Mouse (Mus musculus) left cerebral cortex, postnatal 4 days (tissue): Measurements from ENCODE around the gene Mllt3. TPM values are rescaled to one million over a fixed set of nuclear protein-coding genes. Genes with fewer than 3 reads are reported as not detected.

Experiments
- DNase-seq: peaks from one replicate; pipeline ENCODE4 v3.0.0-alpha.2; 2022
- intact Hi-C: fragments of 180-260 bp; cut with DNase I; formaldehyde crosslinking; loops from one replicate; pipeline ENCODE4 v1.15.1; 2025
- total RNA-seq, 2 experiments: library from RNA; stranded (reverse); gene quantifications; 2 replicates each; pipeline ENCODE4 v1.2.3; 2021

Mllt3 gene
- total RNA-seq, 2 experiments from 2014 or later, result 67.9 to 74.0 TPM

DNA sequence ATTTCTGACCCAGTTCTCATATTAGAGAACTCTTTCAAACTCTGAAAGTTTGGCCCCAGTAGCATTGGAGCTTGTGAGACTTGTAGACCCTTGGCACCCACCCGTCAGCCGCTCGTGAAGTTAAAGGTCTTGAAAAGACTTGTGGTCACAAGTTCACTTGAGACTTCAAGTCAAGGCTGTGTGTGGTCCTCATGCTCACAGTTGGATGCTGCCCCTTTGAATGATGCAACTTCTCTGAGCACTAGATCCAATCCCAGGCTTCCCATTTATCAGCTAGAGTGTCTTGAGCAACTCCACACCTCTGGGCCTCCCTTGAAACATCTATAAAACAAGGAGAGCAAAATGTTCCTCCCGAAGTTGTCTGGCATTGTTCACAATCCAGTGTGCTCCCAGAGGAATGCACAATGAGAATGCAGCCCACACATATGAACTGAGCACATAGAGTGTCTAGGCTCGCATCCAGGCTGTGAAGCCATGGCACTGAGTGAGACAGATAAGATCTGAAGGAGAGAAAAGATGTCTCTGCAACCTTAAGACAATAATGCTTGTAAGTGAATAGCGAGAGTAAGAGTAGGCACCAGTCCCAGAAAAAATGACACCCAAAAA is 295.9 kb downstream of the Mllt3 start:
- DNase-seq, result no peak
- intact Hi-C loops, result no loop called here

DNA sequence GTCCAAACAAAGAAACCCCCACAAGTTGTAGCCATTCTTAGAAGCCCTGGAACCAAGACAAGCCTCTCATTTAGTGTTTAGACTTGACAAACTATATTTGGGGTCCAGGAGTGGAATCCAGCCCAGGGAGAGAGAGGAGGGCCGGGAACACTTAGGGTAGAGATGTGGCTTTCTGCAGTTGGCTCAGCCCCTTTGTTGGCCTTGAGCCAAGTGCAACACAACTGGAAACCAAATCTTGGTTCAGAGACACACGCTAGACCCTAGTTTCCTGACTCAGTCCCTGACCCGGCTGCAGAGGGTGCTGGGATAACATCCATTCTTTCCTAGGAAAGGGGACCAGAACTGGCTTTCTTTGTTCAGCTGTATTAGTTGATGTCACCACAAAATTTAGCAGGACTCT is 296.4 kb downstream of the Mllt3 start:
- intact Hi-C loops, result no loop called here

DNA sequence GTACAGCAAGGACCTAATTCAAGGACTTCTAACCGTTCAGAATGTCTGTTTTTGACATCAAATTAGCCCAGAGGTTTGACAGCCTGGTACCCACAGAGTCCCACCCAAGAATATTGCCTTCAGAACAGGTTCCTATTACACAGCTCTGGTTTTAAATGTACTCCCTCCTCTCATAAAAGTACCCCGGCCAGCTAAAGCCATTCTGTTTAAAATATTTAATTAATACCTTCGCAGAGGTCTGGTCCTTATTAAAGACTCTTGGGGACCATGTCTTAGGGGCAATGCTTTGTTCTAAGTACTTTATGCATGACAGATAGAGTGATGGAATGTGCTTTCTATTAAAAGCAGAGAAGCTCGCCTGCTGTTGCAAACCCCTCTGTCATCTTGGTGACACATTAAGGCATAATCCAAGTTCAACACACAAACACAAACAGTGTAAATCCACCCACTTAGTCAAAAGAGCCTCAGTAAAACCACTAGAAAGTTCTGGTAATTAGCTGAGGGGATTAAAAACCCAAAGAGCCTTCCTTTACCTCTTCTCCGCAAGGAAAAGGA is 302.0 kb downstream of the Mllt3 start:
- DNase-seq, result no peak
- intact Hi-C loops, result no loop called here

More for the DNA sequence above, 296.4 kb downstream of the Mllt3 start:
- no peak for DNase-seq

DNA sequence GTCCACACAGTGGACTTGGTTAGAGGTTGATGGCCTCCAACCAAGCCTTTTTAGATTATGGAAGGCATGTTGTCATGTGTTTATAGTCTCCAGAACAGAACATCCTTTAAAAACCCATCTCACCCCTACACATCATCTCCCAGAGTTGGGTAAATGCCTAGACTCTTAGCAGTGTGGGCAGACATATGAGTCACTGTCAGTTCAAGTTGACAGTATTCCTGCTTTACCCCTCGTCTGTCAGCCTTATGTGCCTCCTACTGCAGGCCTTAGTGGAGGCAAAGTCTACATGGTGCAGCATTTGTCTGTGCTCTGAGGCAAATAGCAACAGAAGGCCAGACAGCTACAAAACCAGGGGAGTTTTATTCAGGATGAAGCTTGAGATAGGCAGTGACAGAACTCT is 304.6 kb downstream of the Mllt3 start:
- intact Hi-C loops, result no loop called here
- no peak for DNase-seq

DNA sequence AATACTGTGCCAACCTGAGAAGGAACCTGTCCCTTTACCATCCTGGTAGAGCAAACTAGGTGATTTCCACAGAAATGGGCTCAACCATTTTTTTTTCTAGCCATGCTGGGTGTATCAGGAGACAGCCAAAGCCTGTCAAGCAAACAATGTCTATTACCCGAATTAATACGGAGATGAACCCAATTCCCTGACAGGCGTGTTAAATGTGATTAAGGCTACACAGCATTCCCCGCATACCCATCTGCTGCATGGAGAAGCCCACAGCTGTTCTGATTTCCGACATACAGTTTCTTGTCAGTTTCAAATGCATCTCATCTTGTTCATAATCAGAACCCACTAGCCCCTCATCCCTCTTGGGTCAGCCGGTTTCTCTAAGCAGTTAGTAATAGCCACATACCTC is 309.7 kb downstream of the Mllt3 start:
- no peak for DNase-seq
- intact Hi-C loops, result no loop called here

Other genes with a start within 250 kb of the Mllt3 start
- 10 to 100 TPM; 35.6 to 41.1 TPM for gene Focad, start 61.3 kb upstream of the Mllt3 start, total RNA-seq